Mouse (Mus musculus) megakaryocyte-erythroid progenitor cell, adult 5-6 weeks (primary cell): ENCODE data around the gene Plekhs1. TPM values are rescaled to one million over a fixed set of nuclear protein-coding genes. Genes with fewer than 3 reads are reported as not detected.

Source experiments
- ATAC-seq: replicated peaks from 2 replicates; pipeline ENCODE4 v1.8.0; 2016; ENCODE audit warnings: mild to moderate bottlenecking, inconsistent platforms; ENCODE audit not compliant: severe bottlenecking, poor library complexity, low FRiP score, low TSS enrichment
- total RNA-seq, 2 experiments: library from RNA; stranded (forward) in 1 of 2; stranded (reverse) in 1 of 2; fragments of 200-1000, 215-1000 nt in 1 of 2; fragments of >200 nt in 1 of 2; fragmentation: Nextera tagmentation in 1 of 2; gene quantifications; 2 replicates each; pipeline ENCODE4 v1.2.3; 2014 to 2017

Gene Plekhs1
- 1.2 TPM in 1 of 2 replicates, not detected in the other for total RNA-seq (2014; fragmentation: Nextera tagmentation)
- total RNA-seq (2017) = 0.11 TPM in 1 of 2 replicates, not detected in the other

GRCm38 (mm10) chr19:56461522-56462101, at the start of gene Plekhs1:
Plekhs1 (plus strand) TSS chr19:56461640.
- ATAC-seq = no peak

GRCm38 (mm10) chr19:56418404-56418803, 43.0 kb upstream of the Plekhs1 start:
- ATAC-seq = no peak

- no peak for ATAC-seq
Observed at GRCm38 (mm10) chr19:56419452-56419851, 42.0 kb upstream of the Plekhs1 start.

- no peak for ATAC-seq
Observed at GRCm38 (mm10) chr19:56420345-56420744, 41.1 kb upstream of the Plekhs1 start.

GRCm38 (mm10) chr19:56422476-56423338, 38.7 kb upstream of the Plekhs1 start:
- ATAC-seq = peak; percentile 39; the same call in 1 of the 2 replicates

- ATAC-seq = no peak
Observed at GRCm38 (mm10) chr19:56423370-56423769, 38.1 kb upstream of the Plekhs1 start.

GRCm38 (mm10) chr19:56424606-56425395, 36.6 kb upstream of the Plekhs1 start:
- ATAC-seq = no peak

- no peak for ATAC-seq
Observed at GRCm38 (mm10) chr19:56425492-56425891, 35.9 kb upstream of the Plekhs1 start.

GRCm38 (mm10) chr19:56430369-56430768, 31.1 kb upstream of the Plekhs1 start:
- ATAC-seq = no peak

- no peak for ATAC-seq
Observed at GRCm38 (mm10) chr19:56432706-56433105, 28.7 kb upstream of the Plekhs1 start.

GRCm38 (mm10) chr19:56433581-56433980, 27.9 kb upstream of the Plekhs1 start:
- no peak for ATAC-seq

GRCm38 (mm10) chr19:56436380-56436779, 25.1 kb upstream of the Plekhs1 start:
- no peak for ATAC-seq

GRCm38 (mm10) chr19:56438357-56439071, 22.9 kb upstream of the Plekhs1 start:
- peak; percentile 20; the same call in 1 of the 2 replicates for ATAC-seq

- ATAC-seq = peak; percentile 86
Observed at GRCm38 (mm10) chr19:56439072-56439434, 22.4 kb upstream of the Plekhs1 start.

GRCm38 (mm10) chr19:56443445-56443844, 18.0 kb upstream of the Plekhs1 start:
- ATAC-seq = no peak

- no peak for ATAC-seq
Observed at GRCm38 (mm10) chr19:56448784-56449183, 12.7 kb upstream of the Plekhs1 start.

- no peak for ATAC-seq
Observed at GRCm38 (mm10) chr19:56449537-56449936, 11.9 kb upstream of the Plekhs1 start.

- ATAC-seq = no peak
Observed at GRCm38 (mm10) chr19:56450892-56451291, 10.5 kb upstream of the Plekhs1 start.

- ATAC-seq = no peak
Observed at GRCm38 (mm10) chr19:56451867-56452266, 9.6 kb upstream of the Plekhs1 start.
